Mouse (Mus musculus) spleen, adult 2 months (tissue): ENCODE measurements at regions not wholly inside any gene's neighbourhood (a gene's known extent, or its start where the extent isn't known, plus 50 kb on each side); places are given as distances from the start of the nearest gene placed in this dataset.

ENCODE experiments used
- DNase-seq, 2 experiments: peaks; one replicate each; pipeline versions ENCODE4 v3.0.0 to v3.0.0-alpha.2; 2012 to 2021; ENCODE audit warnings: low spot score in 2 of 2, low read depth in 1 of 2
- H3K27ac ChIP-seq: fragments of 200-500 bp; 2 replicates; pipeline ENCODE4 v1.5.1; 2012; ENCODE audit warnings: low read length, inconsistent platforms; ENCODE audit not compliant: insufficient read depth
- H3K27me3 ChIP-seq: fragments of 200-500 bp; 2 replicates; pipeline ENCODE4 v1.6.1; 2012; ENCODE audit warnings: mild to moderate bottlenecking, moderate library complexity, low read length, inconsistent platforms; ENCODE audit not compliant: control insufficient read depth, insufficient read depth
- H3K36me3 ChIP-seq: fragments of 200-500 bp; 2 replicates; pipeline ENCODE4 v1.6.1; 2012; ENCODE audit warnings: mild to moderate bottlenecking, low read length, inconsistent platforms; ENCODE audit not compliant: control insufficient read depth, insufficient read depth
- H3K4me1 ChIP-seq: fragments of 200-500 bp; 2 replicates; pipeline ENCODE4 v1.6.1; 2011; ENCODE audit warnings: inconsistent platforms; ENCODE audit not compliant: control insufficient read depth, insufficient read depth, insufficient read length
- H3K4me3 ChIP-seq: fragments of 200-500 bp; 2 replicates; pipeline ENCODE4 v1.5.1; 2011; ENCODE audit warnings: mild to moderate bottlenecking, inconsistent platforms; ENCODE audit not compliant: insufficient read depth, insufficient read length; ENCODE audit errors: extremely low read depth
- CTCF ChIP-seq: fragments of 200-500 bp; IDR thresholded peaks from 2 replicates; pipeline ENCODE4 v1.5.1; 2011; ENCODE audit warnings: mild to moderate bottlenecking, inconsistent platforms; ENCODE audit not compliant: insufficient read depth, insufficient read length, insufficient replicate concordance; ENCODE audit errors: extremely low read depth
- POLR2A ChIP-seq: fragments of 200-500 bp; IDR thresholded peaks from 2 replicates; pipeline ENCODE4 v1.6.1; 2011; ENCODE audit warnings: low read depth, low read length, inconsistent platforms
- WGBS: fragments of 180-500 bp; shearing (Covaris S2); methylation state at CpG from one replicate; pipeline ENCODE4 v1.1.7; 2018; 5-methylcytosine and 5-hydroxymethylcytosine counted together

DNA sequence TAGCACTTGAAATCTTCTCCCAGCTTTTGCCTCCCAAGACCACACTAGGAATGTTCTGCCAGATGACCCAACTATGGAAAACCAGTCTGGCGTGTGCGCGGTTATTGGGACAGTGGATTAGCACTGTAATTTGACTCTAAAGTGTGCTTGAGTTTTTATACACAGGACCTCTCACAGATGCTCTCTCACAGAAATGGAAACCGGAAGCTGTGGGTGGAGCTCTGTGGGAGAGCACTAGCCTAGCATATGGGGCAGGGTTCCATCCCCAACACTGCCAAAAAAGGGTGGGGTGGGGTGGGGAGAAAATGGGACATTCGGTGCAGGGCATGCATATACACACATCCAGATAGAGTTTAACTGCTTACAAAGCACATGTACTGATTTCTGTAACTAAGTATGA is 61.7 kb upstream of the Hsd17b12 start:
- DNase-seq, result no peak
- Histone ChIP-seq H3K27ac (no peak overlapping the region), H3K4me1 (no peaks in the 10 kb centered on the region), H3K27me3 (no peaks in the 10 kb centered on the region), H3K4me3 (no peak overlapping the region), H3K36me3 (no peaks in the 10 kb centered on the region)
- 77% methylated on average over 5 of the region's 5 CpGs for WGBS
- TF ChIP-seq CTCF (no peak), POLR2A (no peak)

DNA sequence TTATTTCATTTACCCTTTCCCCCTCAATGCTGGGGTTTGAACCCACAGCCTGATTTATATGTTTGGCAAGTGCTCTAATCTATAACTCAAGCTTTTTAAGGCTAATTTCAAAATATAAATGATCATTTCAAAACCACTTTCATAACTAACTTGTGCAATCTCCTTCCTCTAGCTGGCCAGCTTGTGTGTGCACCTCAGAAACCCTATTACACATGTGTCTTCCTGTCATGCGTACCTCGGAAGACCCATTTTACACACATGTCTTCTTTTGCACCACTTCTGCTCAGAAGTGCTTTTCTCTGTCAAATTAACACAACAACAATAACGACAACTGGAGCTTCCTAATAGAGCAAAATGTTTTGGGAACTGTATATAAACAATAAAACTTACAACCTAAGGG is 59.7 kb upstream of the Hsd17b12 start:
- Histone ChIP-seq H3K27ac (no peak overlapping the region), H3K4me3 (no peak overlapping the region), H3K27me3 (no peaks in the 10 kb centered on the region), H3K36me3 (no peaks in the 10 kb centered on the region), H3K4me1 (no peaks in the 10 kb centered on the region)
- 85% methylated on average over 3 of the region's 3 CpGs for WGBS
- TF ChIP-seq POLR2A, result no peak
- no peak for TF ChIP-seq CTCF
- no peak for DNase-seq

DNA sequence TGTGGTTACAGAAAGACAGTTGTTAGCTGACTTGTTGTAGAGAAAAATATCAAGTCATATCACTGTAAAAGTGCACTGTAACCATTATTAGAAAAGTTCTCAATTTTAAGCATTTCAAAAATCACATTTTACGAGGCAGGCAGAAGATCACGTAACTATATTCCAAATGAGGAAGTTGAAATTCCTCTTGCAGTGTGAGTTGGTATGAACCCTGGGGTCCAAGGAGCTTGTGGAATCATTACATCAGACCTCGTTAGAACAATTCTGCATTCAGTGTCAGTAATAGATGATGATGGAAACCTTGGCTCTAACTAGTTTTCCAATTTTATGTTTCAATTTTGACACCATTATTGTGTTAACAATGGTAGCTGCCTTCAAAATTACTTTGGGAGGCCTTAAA is 57.7 kb upstream of the Hsd17b12 start:
- 26% methylated on average over 3 of the region's 3 CpGs for WGBS
- H3K36me3 ChIP-seq, result no peaks in the 10 kb centered on the region
- TF ChIP-seq POLR2A, result no peak
- no peak for TF ChIP-seq CTCF
- no peak overlapping the region for H3K27ac ChIP-seq
- no peaks in the 10 kb centered on the region for H3K27me3 ChIP-seq
- no peak overlapping the region for H3K4me3 ChIP-seq
- H3K4me1 ChIP-seq, result no peaks in the 10 kb centered on the region
- no peak for DNase-seq
